Mouse (Mus musculus) lung, embryonic 16.5 days (tissue): ENCODE results near the gene Pkn2. TPM values are rescaled to one million over a fixed set of nuclear protein-coding genes. Genes with fewer than 3 reads are reported as not detected.
A peak's percentile ranks its signal among the peaks of the same experiment; 100 is the strongest.

Source experiments
- ATAC-seq: fragments of 200-750 bp; cut with Nextera tagmentation; 2 replicates; pipeline ENCODE4 v1.8.0; 2017; ENCODE audit warnings: low read depth, mild to moderate bottlenecking, moderate library complexity
- H3K27ac ChIP-seq: fragments of 300-500 bp; sonication (generic); 2 replicates; pipeline ENCODE4 v1.5.1; 2014; ENCODE audit warnings: mild to moderate bottlenecking, control low read depth, low read length
- H3K27me3 ChIP-seq: fragments of 300-500 bp; sonication (generic); 2 replicates; pipeline ENCODE4 v1.6.1; 2014; ENCODE audit warnings: low read depth, low read length, mixed read lengths; ENCODE audit not compliant: control insufficient read depth, insufficient read depth
- H3K36me3 ChIP-seq: fragments of 300-500 bp; sonication (generic); 2 replicates; pipeline ENCODE4 v1.6.1; 2014; ENCODE audit warnings: low read length; ENCODE audit not compliant: control insufficient read depth, insufficient read depth
- H3K4me1 ChIP-seq: fragments of 300-500 bp; sonication (generic); replicated peaks from 2 replicates; pipeline ENCODE4 v1.6.1; 2014; ENCODE audit warnings: low read length, mixed read lengths; ENCODE audit not compliant: control insufficient read depth, insufficient read depth
- H3K4me2 ChIP-seq: fragments of 300-500 bp; sonication (generic); 2 replicates; pipeline ENCODE4 v1.6.1; 2014; ENCODE audit warnings: low read depth, low read length, control low read depth
- H3K4me3 ChIP-seq: fragments of 300-500 bp; sonication (generic); 2 replicates; pipeline ENCODE4 v1.5.1; 2014; ENCODE audit warnings: mild to moderate bottlenecking, low read length, control low read depth
- H3K9ac ChIP-seq: fragments of 300-500 bp; sonication (generic); 2 replicates; pipeline ENCODE4 v1.6.1; 2014; ENCODE audit warnings: low read length, control low read depth
- H3K9me3 ChIP-seq: fragments of 300-500 bp; sonication (generic); 2 replicates; pipeline ENCODE4 v1.6.1; 2016; ENCODE audit warnings: low read length; ENCODE audit not compliant: control insufficient read depth
- WGBS: fragments of 180-500 bp; shearing (Covaris S2); extraction: QIAGEN DNeasy Blood & Tissue Kit; methylation state at CpG from one replicate; pipeline ENCODE4 v1.1.7; 2014; 5-methylcytosine and 5-hydroxymethylcytosine counted together
- polyA plus RNA-seq: library from polyadenylated mRNA; unstranded; fragments of >200 nt; fragmentation: Nextera tagmentation; extraction: Ambion mirVana; gene quantifications from 2 replicates; pipeline ENCODE4 v1.2.1, GENCODE M21; 2015

The Pkn2 gene
- polyA plus RNA-seq, 1 experiment from 2014 or later = 40.4 TPM

GRCm38 (mm10) chr3:142760356-142760755, 121.4 kb downstream of the Pkn2 start:
- WGBS = 64% methylated on average over 6 of the region's 6 CpGs
- no peaks in the 10 kb centered on the region; the same call in 1 of the 2 replicates for H3K9me3 ChIP-seq
- no peak overlapping the region for H3K27ac ChIP-seq
- H3K36me3 ChIP-seq = no peaks in the 10 kb centered on the region
- H3K4me1 ChIP-seq = no peaks in the 10 kb centered on the region; the same call in 1 of the 2 replicates
- H3K4me3 ChIP-seq = no peak overlapping the region
- H3K27me3 ChIP-seq = no peaks in the 10 kb centered on the region
- H3K4me2 ChIP-seq = no peak overlapping the region
- no peak for ATAC-seq
- no peak overlapping the region for H3K9ac ChIP-seq

GRCm38 (mm10) chr3:142758593-142758992, 123.2 kb downstream of the Pkn2 start:
- H3K9me3 ChIP-seq = no peaks in the 10 kb centered on the region; the same call in 1 of the 2 replicates
- no peaks in the 10 kb centered on the region for H3K27me3 ChIP-seq
- no peak overlapping the region for H3K4me2 ChIP-seq
- no peak overlapping the region for H3K27ac ChIP-seq
- 73% methylated on average over 7 of the region's 7 CpGs for WGBS
- no peaks in the 10 kb centered on the region for H3K4me1 ChIP-seq
- no peak overlapping the region for H3K9ac ChIP-seq
- H3K4me3 ChIP-seq = no peak overlapping the region
- no peak for ATAC-seq
- no peaks in the 10 kb centered on the region for H3K36me3 ChIP-seq

GRCm38 (mm10) chr3:142757841-142758240, 124.0 kb downstream of the Pkn2 start:
- Histone ChIP-seq H3K27ac (no peak overlapping the region), H3K9ac (no peak overlapping the region), H3K4me1 (no peaks in the 10 kb centered on the region), H3K9me3 (no peaks in the 10 kb centered on the region), H3K4me3 (0 out of 2 replicates have a peak overlapping the region, but pooled peaks have one; percentile 6), H3K36me3 (no peaks in the 10 kb centered on the region), H3K4me2 (peak overlapping the region; percentile 30), H3K27me3 (no peaks in the 10 kb centered on the region)
- 18% methylated on average over 12 of the region's 12 CpGs for WGBS
- ATAC-seq = no peak

- H3K4me2 ChIP-seq = no peak overlapping the region
- no peaks in the 10 kb centered on the region for H3K4me1 ChIP-seq
- no peak for ATAC-seq
- no peak overlapping the region for H3K27ac ChIP-seq
- H3K4me3 ChIP-seq = no peak overlapping the region
- no peaks in the 10 kb centered on the region for H3K27me3 ChIP-seq
- 82% methylated on average over 18 of the region's 18 CpGs for WGBS
- no peak overlapping the region for H3K9ac ChIP-seq
- no peaks in the 10 kb centered on the region for H3K36me3 ChIP-seq
- no peaks in the 10 kb centered on the region for H3K9me3 ChIP-seq
Observed at GRCm38 (mm10) chr3:142755132-142755867, 126.5 kb downstream of the Pkn2 start.

DNA sequence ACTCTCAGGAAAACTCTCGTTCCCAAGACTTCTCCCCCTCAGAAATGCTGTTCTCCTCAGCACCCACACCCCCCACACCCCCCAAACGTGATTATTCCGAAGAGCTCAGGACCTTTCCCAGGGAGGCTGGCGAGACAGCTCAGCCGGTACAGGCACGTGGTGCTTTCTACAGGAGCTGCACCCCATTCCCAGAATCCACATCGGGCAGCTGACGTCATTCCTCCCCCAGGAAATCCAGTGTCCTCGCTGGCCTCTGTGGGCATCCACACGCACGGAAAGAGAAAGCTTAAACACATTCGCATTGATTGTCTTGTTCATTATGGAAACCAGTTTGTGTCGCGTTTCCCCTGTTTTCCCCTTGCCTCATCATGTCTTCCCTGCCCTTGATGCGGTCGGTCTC, 132.7 kb downstream of the Pkn2 start:
- WGBS = 83% methylated on average over 16 of the region's 16 CpGs
- no peaks in the 10 kb centered on the region for H3K9me3 ChIP-seq
- no peak for ATAC-seq

DNA sequence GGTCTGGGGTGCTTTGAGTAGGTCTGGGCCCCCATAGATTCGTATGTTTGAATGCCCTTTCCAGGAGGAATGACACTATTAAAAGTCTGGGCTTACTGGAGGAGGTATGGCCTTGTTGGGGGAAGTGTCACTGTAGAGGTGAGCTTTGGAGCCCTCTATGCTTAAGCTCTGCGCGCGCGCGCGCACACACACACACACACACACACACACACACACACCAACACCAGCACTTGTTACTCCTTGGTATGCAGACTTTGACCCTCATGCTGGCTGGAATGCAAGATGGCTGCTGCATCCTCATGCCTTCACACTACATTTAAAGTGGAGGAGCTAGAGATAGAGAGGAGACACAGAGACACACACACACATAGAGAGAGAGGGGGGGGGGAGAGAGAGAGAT, 134.1 kb downstream of the Pkn2 start:
- Histone ChIP-seq H3K9me3 (no peaks in the 10 kb centered on the region), H3K4me3 (no peak overlapping the region), H3K4me2 (no peak overlapping the region), H3K4me1 (no peaks in the 10 kb centered on the region), H3K27ac (no peak overlapping the region), H3K36me3 (no peaks in the 10 kb centered on the region), H3K9ac (no peak overlapping the region), H3K27me3 (no peaks in the 10 kb centered on the region)
- ATAC-seq = no peak
- 93% methylated on average over 7 of the region's 7 CpGs for WGBS

More for the DNA sequence above, 132.7 kb downstream of the Pkn2 start:
- Histone ChIP-seq H3K27me3 (no peaks in the 10 kb centered on the region), H3K9ac (no peak overlapping the region), H3K4me1 (no peaks in the 10 kb centered on the region), H3K27ac (no peak overlapping the region), H3K4me3 (no peak overlapping the region), H3K36me3 (no peaks in the 10 kb centered on the region), H3K4me2 (no peak overlapping the region)

GRCm38 (mm10) chr3:142745076-142745475, 136.7 kb downstream of the Pkn2 start:
- Histone ChIP-seq H3K4me2 (no peak overlapping the region), H3K9me3 (no peaks in the 10 kb centered on the region), H3K4me3 (no peak overlapping the region), H3K4me1 (no peaks in the 10 kb centered on the region), H3K36me3 (no peaks in the 10 kb centered on the region), H3K27me3 (no peaks in the 10 kb centered on the region), H3K27ac (no peak overlapping the region), H3K9ac (no peak overlapping the region)
- ATAC-seq = no peak
- 93% methylated on average over 2 of the region's 2 CpGs for WGBS

DNA sequence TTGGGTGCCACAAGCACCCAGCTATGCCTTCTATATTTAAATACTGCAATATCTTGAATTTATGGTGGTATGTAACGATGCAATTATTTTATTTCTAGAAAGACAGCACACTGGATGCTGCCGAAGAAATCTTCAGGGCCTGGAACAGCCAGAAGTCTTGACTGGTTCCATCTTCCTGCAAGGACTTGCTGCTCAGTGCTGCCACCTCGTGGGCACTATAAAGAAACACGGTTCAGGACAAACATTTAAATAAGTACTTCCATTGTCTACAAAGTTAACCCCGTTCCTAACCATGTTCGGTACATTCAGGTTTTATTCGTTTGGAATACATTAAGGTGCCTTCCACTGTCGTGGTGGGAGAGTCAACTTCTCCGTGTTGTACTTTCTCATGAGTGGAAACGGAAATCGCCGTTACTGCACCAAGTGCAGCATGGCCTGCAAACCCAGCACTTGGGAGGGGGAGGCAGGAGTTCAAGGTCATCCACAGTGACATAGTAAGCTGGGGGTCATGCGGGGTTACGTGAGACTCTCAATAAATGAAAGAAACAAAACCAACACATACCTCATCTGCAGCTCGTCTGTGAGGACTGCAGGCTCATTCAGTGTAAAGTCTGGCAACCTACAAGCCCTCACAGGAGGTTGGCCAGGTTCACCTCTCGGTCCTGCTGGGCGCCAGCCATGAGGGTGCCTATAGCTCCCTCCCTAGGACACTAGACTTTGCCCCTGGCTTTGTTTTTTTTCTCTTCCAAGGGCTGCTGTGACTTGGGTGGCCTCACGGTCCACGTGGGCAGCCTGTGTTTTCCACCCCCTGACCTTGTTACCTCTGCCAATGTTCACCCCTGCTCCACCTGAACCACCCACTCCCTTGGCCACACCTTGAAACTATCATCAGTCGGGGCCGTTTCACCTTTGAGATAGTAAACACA, 137.6 kb downstream of the Pkn2 start:
- no peak overlapping the region for H3K4me2 ChIP-seq
- no peaks in the 10 kb centered on the region for H3K36me3 ChIP-seq
- H3K9me3 ChIP-seq = no peaks in the 10 kb centered on the region
- H3K9ac ChIP-seq = no peak overlapping the region
- H3K27me3 ChIP-seq = no peaks in the 10 kb centered on the region
- WGBS = 57% methylated on average over 21 of the region's 21 CpGs
- ATAC-seq = no peak; the same call in 1 of the 2 replicates
- no peak overlapping the region for H3K4me3 ChIP-seq
- no peaks in the 10 kb centered on the region for H3K4me1 ChIP-seq
- H3K27ac ChIP-seq = no peak overlapping the region
